Mouse (Mus musculus): ENCODE results near the gene Olfr1058. TPM values are rescaled to one million over a fixed set of nuclear protein-coding genes. Genes with fewer than 3 reads are reported as not detected.

Olfr1058 gene
- polyA plus RNA-seq, 1 experiment from 2014 or later = not detected

GRCm38 (mm10) chr2:86350184-86350583, 38.2 kb downstream of the Olfr1058 start, which contains the start of gene Olfr1055:
Gene Olfr1055, minus strand, starts transcription at chr2:86350284.
- H3K4me1 ChIP-seq (ENCODE audit: control insufficient read depth, insufficient read depth, low read length) = no peaks in the 10 kb centered on the region
- H3K36me3 ChIP-seq (ENCODE audit: control insufficient read depth, insufficient read depth, low read length) = no peaks in the 10 kb centered on the region
- no peak for ATAC-seq
- WGBS = 89% methylated on average over 5 of the region's 5 CpGs
- H3K9ac ChIP-seq (ENCODE audit: low read length) = no peak within 1 kb of the TSS
- H3K9me3 ChIP-seq (replicated peaks; ENCODE audit: control insufficient read depth, low read length) = no peaks in the 10 kb centered on the region
- H3K27ac ChIP-seq (ENCODE audit: low read depth, low read length) = no peak within 1 kb of the TSS
- no peaks in the 10 kb centered on the region for H3K27me3 ChIP-seq (replicated peaks; ENCODE audit: control insufficient read depth, insufficient read depth, low read length)
- H3K4me2 ChIP-seq (ENCODE audit: low read length) = no peak within 1 kb of the TSS
- H3K4me3 ChIP-seq (ENCODE audit: low read depth, low read length) = no peak within 1 kb of the TSS
- no peak for DNase-seq (ENCODE audit: low spot score)

- H3K27ac ChIP-seq (ENCODE audit: low read depth, low read length) = no peak within 1 kb of the TSS
- no peak within 1 kb of the TSS for H3K4me3 ChIP-seq (ENCODE audit: low read depth, low read length)
- WGBS = 87% methylated on average over 3 of the region's 3 CpGs
- no peaks in the 10 kb centered on the region for H3K9me3 ChIP-seq (replicated peaks; ENCODE audit: control insufficient read depth, low read length)
- no peaks in the 10 kb centered on the region for H3K36me3 ChIP-seq (ENCODE audit: control insufficient read depth, insufficient read depth, low read length)
- H3K4me1 ChIP-seq (ENCODE audit: control insufficient read depth, insufficient read depth, low read length) = no peaks in the 10 kb centered on the region
- ATAC-seq = no peak
- H3K9ac ChIP-seq (ENCODE audit: low read length) = no peak within 1 kb of the TSS
- H3K27me3 ChIP-seq (replicated peaks; ENCODE audit: control insufficient read depth, insufficient read depth, low read length) = no peaks in the 10 kb centered on the region
- no peak within 1 kb of the TSS for H3K4me2 ChIP-seq (ENCODE audit: low read length)
- DNase-seq (ENCODE audit: low spot score) = no peak
Observed at GRCm38 (mm10) chr2:86335333-86335732, 53.0 kb downstream of the Olfr1058 start, which contains the start of gene Olfr1054. Gene Olfr1054, minus strand, starts transcription at chr2:86335433.

Other genes with a start within 250 kb of the Olfr1058 start
- not detected in 2 replicates for gene Olfr1040, start 241.8 kb downstream of the Olfr1058 start, polyA plus RNA-seq (2014; fragmentation: Nextera tagmentation; extraction: Ambion mirVana)
- gene Olfr1042, start 226.7 kb downstream of the Olfr1058 start, polyA plus RNA-seq (2014; fragmentation: Nextera tagmentation; extraction: Ambion mirVana) = not detected in 2 replicates
- gene Olfr1043, start 221.0 kb downstream of the Olfr1058 start, polyA plus RNA-seq (2014; fragmentation: Nextera tagmentation; extraction: Ambion mirVana) = not detected in 2 replicates
- not detected in 2 replicates for gene Olfr1044, start 210.7 kb downstream of the Olfr1058 start, polyA plus RNA-seq (2014; fragmentation: Nextera tagmentation; extraction: Ambion mirVana)
- gene Olfr52, start 202.9 kb downstream of the Olfr1058 start, polyA plus RNA-seq (2014; fragmentation: Nextera tagmentation; extraction: Ambion mirVana) = not detected in 2 replicates
- not detected in 2 replicates for gene Olfr1045, start 185.6 kb downstream of the Olfr1058 start, polyA plus RNA-seq (2014; fragmentation: Nextera tagmentation; extraction: Ambion mirVana)
- not detected in 2 replicates for gene Olfr1046, start 169.2 kb downstream of the Olfr1058 start, polyA plus RNA-seq (2014; fragmentation: Nextera tagmentation; extraction: Ambion mirVana)
- gene Olfr1047, start 157.2 kb downstream of the Olfr1058 start, polyA plus RNA-seq (2014; fragmentation: Nextera tagmentation; extraction: Ambion mirVana) = not detected in 2 replicates
- not detected in 2 replicates for gene Olfr1048, start 148.3 kb downstream of the Olfr1058 start, polyA plus RNA-seq (2014; fragmentation: Nextera tagmentation; extraction: Ambion mirVana)
- gene Olfr1049, start 130.2 kb downstream of the Olfr1058 start, polyA plus RNA-seq (2014; fragmentation: Nextera tagmentation; extraction: Ambion mirVana) = not detected in 2 replicates
- not detected in 2 replicates for gene Olfr1051, start 109.5 kb downstream of the Olfr1058 start, polyA plus RNA-seq (2014; fragmentation: Nextera tagmentation; extraction: Ambion mirVana)
- not detected in 2 replicates for gene Olfr1052, start 96.1 kb downstream of the Olfr1058 start, polyA plus RNA-seq (2014; fragmentation: Nextera tagmentation; extraction: Ambion mirVana)
- gene Olfr1053, start 73.3 kb downstream of the Olfr1058 start, polyA plus RNA-seq (2014; fragmentation: Nextera tagmentation; extraction: Ambion mirVana) = not detected in 2 replicates
- not detected in 2 replicates for gene Olfr1054, start 53.1 kb downstream of the Olfr1058 start, polyA plus RNA-seq (2014; fragmentation: Nextera tagmentation; extraction: Ambion mirVana)
- gene Olfr1055, start 38.3 kb downstream of the Olfr1058 start, polyA plus RNA-seq (2014; fragmentation: Nextera tagmentation; extraction: Ambion mirVana) = not detected in 2 replicates
- not detected in 2 replicates for gene Olfr1056, start 26.1 kb downstream of the Olfr1058 start, polyA plus RNA-seq (2014; fragmentation: Nextera tagmentation; extraction: Ambion mirVana)
- gene Olfr1057, start 10.2 kb downstream of the Olfr1058 start, polyA plus RNA-seq (2014; fragmentation: Nextera tagmentation; extraction: Ambion mirVana) = not detected in 2 replicates
- not detected in 2 replicates for gene Olfr1061, start 25.5 kb upstream of the Olfr1058 start, polyA plus RNA-seq (2014; fragmentation: Nextera tagmentation; extraction: Ambion mirVana)
- gene Olfr1062, start 38.2 kb upstream of the Olfr1058 start, polyA plus RNA-seq (2014; fragmentation: Nextera tagmentation; extraction: Ambion mirVana) = not detected in 2 replicates
- gene Olfr1065, start 62.0 kb upstream of the Olfr1058 start, polyA plus RNA-seq (2014; fragmentation: Nextera tagmentation; extraction: Ambion mirVana) = not detected in 2 replicates
- not detected in 2 replicates for gene Olfr1066, start 67.7 kb upstream of the Olfr1058 start, polyA plus RNA-seq (2014; fragmentation: Nextera tagmentation; extraction: Ambion mirVana)
- gene Olfr228, start 98.8 kb upstream of the Olfr1058 start, polyA plus RNA-seq (2014; fragmentation: Nextera tagmentation; extraction: Ambion mirVana) = not detected in 2 replicates
- not detected in 2 replicates for gene Olfr1076, start 119.9 kb upstream of the Olfr1058 start, polyA plus RNA-seq (2014; fragmentation: Nextera tagmentation; extraction: Ambion mirVana)
- not detected in 2 replicates for gene Olfr1079, start 153.9 kb upstream of the Olfr1058 start, polyA plus RNA-seq (2014; fragmentation: Nextera tagmentation; extraction: Ambion mirVana)
- gene Olfr1080, start 169.7 kb upstream of the Olfr1058 start, polyA plus RNA-seq (2014; fragmentation: Nextera tagmentation; extraction: Ambion mirVana) = not detected in 2 replicates
- not detected in 2 replicates for gene Olfr1082, start 210.4 kb upstream of the Olfr1058 start, polyA plus RNA-seq (2014; fragmentation: Nextera tagmentation; extraction: Ambion mirVana)